Mouse (Mus musculus): ENCODE results near the gene Prelp. TPM values are rescaled to one million over a fixed set of nuclear protein-coding genes. Genes with fewer than 3 reads are reported as not detected.

Prelp gene
- total and polyA plus RNA-seq, 3 experiments, result not detected

- no peaks in the 10 kb centered on the region for H3K79me2 ChIP-seq (ENCODE audit: control insufficient read depth, insufficient read depth, low read length, poor library complexity)
- no peak overlapping the region for H3K4me3 ChIP-seq (ENCODE audit: control insufficient read depth in 1 of 2, insufficient read depth in 1 of 2, low read depth in 2 of 2, low read length in 2 of 2)
- TF ChIP-seq TBP (IDR thresholded peaks at IDR 0.05; ENCODE audit: low read depth, low read length) (no peak), USF1 (IDR thresholded peaks at IDR 0.05; ENCODE audit: low read depth, low read length) (no peak), MEF2A (IDR thresholded peaks at IDR 0.05; ENCODE audit: extremely low read depth, insufficient replicate concordance, low read depth, low read length, poor library complexity, severe bottlenecking) (no peak), TAL1 (IDR thresholded peaks at IDR 0.05; ENCODE audit: low read length) (no peak), ETS1 (IDR thresholded peaks at IDR 0.05; ENCODE audit: low read depth, low read length) (no peak), CHD1 (IDR thresholded peaks at IDR 0.05; ENCODE audit: low read depth, low read length) (no peak), GABPA (IDR thresholded peaks at IDR 0.05; ENCODE audit: low read depth, low read length) (no peak), SMC3 (IDR thresholded peaks at IDR 0.05; ENCODE audit: low read depth, low read length) (no peak), RAD21 (IDR thresholded peaks at IDR 0.05; ENCODE audit: low read depth, low read length) (no peak), ZKSCAN1 (IDR thresholded peaks at IDR 0.05; ENCODE audit: low read depth, low read length) (no peak), MAX (IDR thresholded peaks at IDR 0.05; ENCODE audit: low read length) (no peak), MAZ (IDR thresholded peaks at IDR 0.05; ENCODE audit: low read depth, low read length) (no peak), MAFK (IDR thresholded peaks at IDR 0.05; ENCODE audit: borderline replicate concordance, low read depth, low read length) (no peak), MYB (IDR thresholded peaks at IDR 0.05; ENCODE audit: low read depth, low read length) (no peak), ZC3H11A (IDR thresholded peaks at IDR 0.05; ENCODE audit: low read depth, low read length) (no peak), HCFC1 (IDR thresholded peaks at IDR 0.05; ENCODE audit: low read depth, low read length) (no peak), MYC (IDR thresholded peaks at IDR 0.05; ENCODE audit: low read depth, low read length) (no peak), SIN3A (IDR thresholded peaks at IDR 0.05; ENCODE audit: low read length) (no peak), POLR2A (IDR thresholded peaks at IDR 0.05; ENCODE audit: control insufficient read depth in 1 of 2, insufficient read depth in 1 of 2, low read depth in 1 of 2, low read length in 2 of 2, poor library complexity in 1 of 2) (no peak)
These were observed 37.1 kb downstream of the Prelp start for GRCm38 (mm10) chr1:133884090-133884489.

DNA sequence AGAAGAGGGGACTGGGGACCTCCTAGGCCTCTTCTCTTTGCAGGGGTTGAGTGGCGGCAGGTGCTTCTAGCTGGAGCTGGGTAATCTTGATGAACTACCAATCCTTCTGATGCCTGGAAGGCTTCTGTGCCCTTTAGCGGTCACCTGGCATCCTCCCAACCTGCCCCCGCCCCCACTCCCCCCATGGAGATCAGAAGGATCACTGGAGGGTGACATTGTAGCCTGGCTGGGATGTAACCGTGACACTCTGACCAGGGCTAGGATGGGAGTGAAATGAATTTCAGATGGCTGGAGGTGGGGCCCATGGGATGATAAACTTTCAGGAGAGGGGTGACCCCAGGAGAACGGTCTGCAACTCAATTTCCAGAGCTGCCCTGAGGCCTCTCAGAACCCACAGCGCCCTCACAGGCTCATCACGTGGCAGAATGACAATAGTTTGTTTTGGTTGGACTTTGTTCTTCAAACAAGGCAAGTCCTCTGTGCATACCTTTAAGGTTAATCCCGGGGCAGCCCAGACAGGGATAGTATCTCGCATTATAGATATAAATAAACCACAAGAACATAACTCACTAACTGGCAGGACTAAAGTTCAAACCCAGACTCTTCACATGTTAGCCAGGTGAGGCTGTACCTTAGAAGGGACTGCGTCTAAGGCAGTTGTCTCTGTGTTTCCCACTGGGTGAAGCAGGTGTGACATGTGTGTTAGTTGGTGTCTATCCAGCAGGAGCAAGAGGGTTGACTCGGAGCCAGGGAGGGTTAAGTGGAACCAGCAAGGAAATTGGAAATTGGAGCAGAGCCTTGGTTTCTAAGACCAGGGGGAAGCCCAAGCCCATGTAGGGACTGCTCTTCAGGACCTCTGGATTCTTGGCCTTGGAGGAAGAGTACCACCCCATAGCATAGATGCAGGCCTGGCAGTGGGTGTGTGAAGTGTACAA is 38.7 kb downstream of the Prelp start:
- H3K27me3 ChIP-seq (ENCODE audit: control insufficient read depth in 1 of 2, insufficient read depth in 2 of 2, low read length in 2 of 2), result no peaks in the 10 kb centered on the region; a peak in 1 of 4 replicates
- no peaks in the 10 kb centered on the region for H3K79me2 ChIP-seq (ENCODE audit: control insufficient read depth, insufficient read depth, low read length, poor library complexity)
- no peak overlapping the region for H3K9ac ChIP-seq (ENCODE audit: control insufficient read depth, low read depth, low read length, poor library complexity, severe bottlenecking)
- no peak overlapping the region for H3K4me3 ChIP-seq (ENCODE audit: control insufficient read depth in 1 of 2, insufficient read depth in 1 of 2, low read depth in 2 of 2, low read length in 2 of 2)
- H3K9me3 ChIP-seq (replicated peaks; ENCODE audit: insufficient read depth, low read length), result no peaks in the 10 kb centered on the region
- peaks cover 0 to 4% of the 10 kb centered on the region in 2 experiments; a peak in 2 of 4 replicates for H3K36me3 ChIP-seq (ENCODE audit: control insufficient read depth in 1 of 2, insufficient read depth in 2 of 2, low read length in 2 of 2)
- no peak for DNase-seq (ENCODE audit: low read depth, low spot score)
- TF ChIP-seq POLR2A (IDR thresholded peaks at IDR 0.05; ENCODE audit: control insufficient read depth in 1 of 2, insufficient read depth in 1 of 2, low read depth in 1 of 2, low read length in 2 of 2, poor library complexity in 1 of 2) (no peak), TAL1 (IDR thresholded peaks at IDR 0.05; ENCODE audit: low read length) (no peak), NRF1 (IDR thresholded peaks at IDR 0.05; ENCODE audit: insufficient read depth, low read depth, low read length, poor library complexity, severe bottlenecking) (no peak), TCF12 (IDR thresholded peaks at IDR 0.05; ENCODE audit: low read depth, low read length) (no peak), MYB (IDR thresholded peaks at IDR 0.05; ENCODE audit: low read depth, low read length) (no peak), CHD1 (IDR thresholded peaks at IDR 0.05; ENCODE audit: low read depth, low read length) (no peak), CTCF (IDR thresholded peaks at IDR 0.05 in 2 of 3, conservative IDR thresholded peaks at IDR 0.05 in 1 of 3; ENCODE audit: control insufficient read depth in 1 of 3, insufficient read depth in 1 of 3, low read depth in 2 of 3, low read length in 3 of 3, poor library complexity in 1 of 3, severe bottlenecking in 1 of 3) (no peak), MXI1 (IDR thresholded peaks at IDR 0.05; ENCODE audit: low read depth, low read length) (no peak), MYC (IDR thresholded peaks at IDR 0.05; ENCODE audit: low read depth, low read length) (no peak), BHLHE40 (IDR thresholded peaks at IDR 0.05; ENCODE audit: borderline replicate concordance, low read depth, low read length) (no peak), UBTF (IDR thresholded peaks at IDR 0.05; ENCODE audit: borderline replicate concordance, insufficient read depth, low read depth, low read length) (no peak), RCOR1 (IDR thresholded peaks at IDR 0.05; ENCODE audit: low read depth, low read length) (no peak), NELFE (IDR thresholded peaks at IDR 0.05; ENCODE audit: low read depth, low read length) (no peak), HCFC1 (IDR thresholded peaks at IDR 0.05; ENCODE audit: low read depth, low read length) (no peak), SMC3 (IDR thresholded peaks at IDR 0.05; ENCODE audit: low read depth, low read length) (no peak), GABPA (IDR thresholded peaks at IDR 0.05; ENCODE audit: low read depth, low read length) (no peak)
- H3K4me1 ChIP-seq (ENCODE audit: control insufficient read depth in 1 of 2, insufficient read depth in 2 of 2, low read length in 2 of 2), result peaks cover 2 to 16% of the 10 kb centered on the region in 2 experiments; a peak in 3 of 4 replicates
- no peak overlapping the region for H3K27ac ChIP-seq (ENCODE audit: control insufficient read depth, low read depth, low read length)

More at GRCm38 (mm10) chr1:133884090-133884489, 37.1 kb downstream of the Prelp start:
- DNase-seq (ENCODE audit: low read depth, low spot score), result no peak
- no peak overlapping the region for H3K27ac ChIP-seq (ENCODE audit: control insufficient read depth, low read depth, low read length)
- H3K9ac ChIP-seq (ENCODE audit: control insufficient read depth, low read depth, low read length, poor library complexity, severe bottlenecking), result no peak overlapping the region
- H3K4me1 ChIP-seq (ENCODE audit: control insufficient read depth in 1 of 2, insufficient read depth in 2 of 2, low read length in 2 of 2), result peaks cover 5 to 29% of the 10 kb centered on the region in 2 experiments
- peaks cover 0 to 15% of the 10 kb centered on the region in 2 experiments; a peak in 2 of 4 replicates for H3K36me3 ChIP-seq (ENCODE audit: control insufficient read depth in 1 of 2, insufficient read depth in 2 of 2, low read length in 2 of 2)
- no peaks in the 10 kb centered on the region for H3K27me3 ChIP-seq (ENCODE audit: control insufficient read depth in 1 of 2, insufficient read depth in 2 of 2, low read length in 2 of 2)
- H3K9me3 ChIP-seq (replicated peaks; ENCODE audit: insufficient read depth, low read length), result no peaks in the 10 kb centered on the region

Data from MEL (cell line).